Mouse (Mus musculus) kidney, postnatal 0 days (tissue): ENCODE measurements at regions not wholly inside any gene's neighbourhood (a gene's known extent, or its start where the extent isn't known, plus 50 kb on each side); places are given as distances from the start of the nearest gene placed in this dataset.

Source experiments
- ATAC-seq: fragments of 200-750 bp; cut with Nextera tagmentation; replicated peaks from 2 replicates; pipeline ENCODE4 v1.8.0; 2017; ENCODE audit warnings: low read depth, moderate number of reproducible peaks, moderate TSS enrichment, moderate library complexity; ENCODE audit not compliant: low FRiP score
- DNase-seq: peaks from one replicate; pipeline ENCODE4 v3.0.0-alpha.2; 2016; ENCODE audit warnings: low spot score
- H3K27ac ChIP-seq: fragments of 300-500 bp; sonication (generic); 2 replicates; pipeline ENCODE4 v1.5.1; 2014; ENCODE audit warnings: mild to moderate bottlenecking
- H3K27me3 ChIP-seq: fragments of 300-500 bp; sonication (generic); 2 replicates; pipeline ENCODE4 v1.6.1; 2014; ENCODE audit warnings: low read length, mixed read lengths; ENCODE audit not compliant: insufficient read depth
- H3K36me3 ChIP-seq: fragments of 300-500 bp; sonication (generic); 2 replicates; pipeline ENCODE4 v1.6.1; 2014; ENCODE audit warnings: low read length, mixed read lengths; ENCODE audit not compliant: insufficient read depth
- H3K4me1 ChIP-seq: fragments of 300-500 bp; sonication (generic); replicated peaks from 2 replicates; pipeline ENCODE4 v1.6.1; 2014; ENCODE audit warnings: antibody characterized with exemption, low read length, mixed read lengths; ENCODE audit not compliant: insufficient read depth
- H3K4me2 ChIP-seq: fragments of 300-500 bp; sonication (generic); 2 replicates; pipeline ENCODE4 v1.6.1; 2014; ENCODE audit warnings: mild to moderate bottlenecking, low read length, moderate library complexity, mixed read lengths
- H3K4me3 ChIP-seq: fragments of 300-500 bp; sonication (generic); replicated peaks from 2 replicates; pipeline ENCODE4 v1.5.1; 2014; ENCODE audit warnings: low read depth, low read length
- H3K9ac ChIP-seq: fragments of 300-500 bp; sonication (generic); 2 replicates; pipeline ENCODE4 v1.6.1; 2014; ENCODE audit warnings: low read depth, low read length
- H3K9me3 ChIP-seq: fragments of 300-500 bp; sonication (generic); replicated peaks from 2 replicates; pipeline ENCODE4 v1.6.1; 2016; ENCODE audit warnings: low read length, inconsistent platforms, mixed read lengths
- CTCF ChIP-seq: IDR thresholded peaks from 2 replicates; pipeline ENCODE4 v1.5.1; 2016; ENCODE audit warnings: antibody characterized with exemption, low read depth, mild to moderate bottlenecking, moderate library complexity
- WGBS: fragments of 180-500 bp; shearing (Covaris S2); extraction: QIAGEN DNeasy Blood & Tissue Kit; methylation state at CpG from one replicate; pipeline ENCODE4 v1.1.7; 2014; 5-methylcytosine and 5-hydroxymethylcytosine counted together

- DNase-seq (no peak), ATAC-seq (no peak)
- H3K27ac ChIP-seq, result no peak overlapping the region
- no peak for TF ChIP-seq CTCF
- no peak overlapping the region for H3K4me2 ChIP-seq
- no peaks in the 10 kb centered on the region for H3K36me3 ChIP-seq
- H3K9me3 ChIP-seq, result no peaks in the 10 kb centered on the region
- no peak overlapping the region for H3K9ac ChIP-seq
- H3K4me1 ChIP-seq, result 0 out of 2 replicates have a peak, but pooled peaks cover 5% of the 10 kb centered on the region
- H3K27me3 ChIP-seq, result no peaks in the 10 kb centered on the region
- H3K4me3 ChIP-seq, result no peak overlapping the region
Observed at GRCm38 (mm10) chr1:193571088-193571487, 201.0 kb upstream of the Camk1g start.

DNA sequence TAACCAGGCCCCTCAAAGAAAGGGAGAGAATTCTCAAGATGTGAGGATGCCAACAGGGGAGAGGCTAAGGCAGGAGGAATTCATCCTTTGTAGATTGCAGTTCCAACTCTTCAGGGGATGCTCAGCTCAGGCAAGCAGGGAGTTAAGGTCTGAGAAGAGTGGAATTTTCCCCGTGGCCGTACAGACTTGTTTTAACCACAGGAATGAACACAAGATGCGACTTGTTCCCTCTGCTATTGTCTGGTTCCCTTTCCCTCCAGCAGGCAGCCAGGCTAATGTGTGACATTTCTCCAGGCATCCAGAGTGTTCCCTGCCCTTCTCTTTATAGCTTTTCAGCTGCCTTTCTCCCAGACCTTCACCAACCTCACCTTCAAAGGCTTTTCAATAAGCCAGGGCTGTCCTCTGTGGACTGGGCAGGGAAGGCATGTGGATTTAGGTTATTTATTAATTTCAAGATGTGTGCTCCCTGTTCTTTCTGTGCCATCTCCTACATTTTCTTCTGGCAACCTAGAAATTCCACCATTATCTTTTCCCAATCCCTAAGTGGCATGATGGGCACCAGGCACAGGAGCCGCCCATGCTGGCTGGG is 198.6 kb upstream of the Camk1g start:
- no peak for TF ChIP-seq CTCF
- no peaks in the 10 kb centered on the region for H3K9me3 ChIP-seq
- no peak overlapping the region for H3K9ac ChIP-seq
- H3K27ac ChIP-seq, result no peak overlapping the region
- DNase-seq (peak; percentile 58), ATAC-seq (peak; percentile 43; the same call in 1 of the 2 replicates)
- H3K27me3 ChIP-seq, result no peaks in the 10 kb centered on the region
- H3K4me1 ChIP-seq, result 0 out of 2 replicates have a peak, but pooled peaks cover 5% of the 10 kb centered on the region
- 46% methylated on average over 4 of the region's 4 CpGs for WGBS
- H3K4me3 ChIP-seq, result no peak overlapping the region
- no peaks in the 10 kb centered on the region for H3K36me3 ChIP-seq
- H3K4me2 ChIP-seq, result no peak overlapping the region

DNA sequence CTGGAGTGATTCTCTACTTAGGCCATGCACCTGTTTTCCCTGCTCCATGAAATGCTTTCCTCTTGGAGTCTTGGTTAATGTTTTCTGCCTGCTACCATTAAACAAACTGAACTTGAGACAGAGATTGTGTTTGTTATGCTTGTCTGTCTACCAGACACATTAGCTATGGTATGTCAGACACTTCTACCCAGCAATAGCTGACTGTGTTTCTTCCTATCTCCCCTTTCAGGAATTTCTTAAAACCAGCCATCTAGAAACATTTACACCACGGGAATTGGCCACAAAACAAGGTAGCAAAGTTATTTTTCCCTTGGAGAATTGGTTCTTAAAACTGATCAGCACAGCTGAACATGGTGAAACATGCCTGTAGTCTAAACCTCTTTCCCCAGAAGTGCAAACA is 197.1 kb upstream of the Camk1g start:
- peak; percentile 21 for DNase-seq
- WGBS, result 27% methylated on average over 1 of the region's 1 CpGs
- Histone ChIP-seq H3K9ac (no peak overlapping the region), H3K4me1 (0 out of 2 replicates have a peak, but pooled peaks cover 5% of the 10 kb centered on the region), H3K9me3 (no peaks in the 10 kb centered on the region), H3K4me3 (no peak overlapping the region), H3K27ac (no peak overlapping the region), H3K4me2 (no peak overlapping the region), H3K27me3 (no peaks in the 10 kb centered on the region), H3K36me3 (no peaks in the 10 kb centered on the region)
- no peak for ATAC-seq
- no peak for TF ChIP-seq CTCF

- Histone ChIP-seq H3K4me2 (no peak overlapping the region), H3K4me1 (0 out of 2 replicates have a peak, but pooled peaks cover 5% of the 10 kb centered on the region), H3K9me3 (no peaks in the 10 kb centered on the region), H3K36me3 (no peaks in the 10 kb centered on the region), H3K4me3 (no peak overlapping the region), H3K27me3 (no peaks in the 10 kb centered on the region), H3K27ac (no peak overlapping the region), H3K9ac (no peak overlapping the region)
- DNase-seq, result no peak
- TF ChIP-seq CTCF, result no peak
- WGBS, result 39% methylated on average over 3 of the region's 3 CpGs
- ATAC-seq, result no peak
Observed at GRCm38 (mm10) chr1:193564225-193564624, 194.1 kb upstream of the Camk1g start.

DNA sequence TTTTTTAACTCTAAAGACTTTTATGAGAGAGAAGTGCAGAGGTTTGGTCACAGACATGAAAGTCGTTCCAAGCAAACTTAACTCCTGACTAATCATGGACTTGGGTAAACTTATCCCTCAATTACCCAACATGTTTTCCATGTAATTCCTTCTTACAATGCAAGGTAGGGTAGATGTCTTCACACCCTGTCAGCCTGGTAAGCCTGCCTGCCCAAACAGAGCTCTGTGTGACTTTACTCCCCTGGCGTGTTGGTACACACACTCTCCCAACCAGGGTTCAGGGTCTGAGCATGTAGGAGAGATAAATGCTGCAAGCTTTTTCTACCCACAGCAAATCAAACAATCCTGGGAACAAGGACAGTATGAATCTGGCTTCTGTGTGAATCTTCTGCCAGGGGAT is 192.1 kb upstream of the Camk1g start:
- 90% methylated on average over 2 of the region's 2 CpGs for WGBS
- H3K36me3 ChIP-seq, result no peaks in the 10 kb centered on the region
- DNase-seq (no peak), ATAC-seq (no peak)
- H3K4me1 ChIP-seq, result no peaks in the 10 kb centered on the region
- no peaks in the 10 kb centered on the region for H3K27me3 ChIP-seq
- no peaks in the 10 kb centered on the region for H3K9me3 ChIP-seq
- no peak overlapping the region for H3K27ac ChIP-seq
- no peak overlapping the region for H3K9ac ChIP-seq
- TF ChIP-seq CTCF, result no peak
- no peak overlapping the region for H3K4me2 ChIP-seq
- no peak overlapping the region for H3K4me3 ChIP-seq

GRCm38 (mm10) chr1:193558122-193558521 is 188.0 kb upstream of the Camk1g start:
- no peak for DNase-seq
- WGBS, result 16% methylated on average over 4 of the region's 4 CpGs
- Histone ChIP-seq H3K27me3 (no peaks in the 10 kb centered on the region), H3K9me3 (no peaks in the 10 kb centered on the region), H3K36me3 (no peaks in the 10 kb centered on the region), H3K27ac (no peak overlapping the region), H3K4me2 (no peak overlapping the region), H3K4me3 (no peak overlapping the region), H3K4me1 (no peaks in the 10 kb centered on the region), H3K9ac (no peak overlapping the region)
- ATAC-seq, result no peak
- TF ChIP-seq CTCF, result no peak

DNA sequence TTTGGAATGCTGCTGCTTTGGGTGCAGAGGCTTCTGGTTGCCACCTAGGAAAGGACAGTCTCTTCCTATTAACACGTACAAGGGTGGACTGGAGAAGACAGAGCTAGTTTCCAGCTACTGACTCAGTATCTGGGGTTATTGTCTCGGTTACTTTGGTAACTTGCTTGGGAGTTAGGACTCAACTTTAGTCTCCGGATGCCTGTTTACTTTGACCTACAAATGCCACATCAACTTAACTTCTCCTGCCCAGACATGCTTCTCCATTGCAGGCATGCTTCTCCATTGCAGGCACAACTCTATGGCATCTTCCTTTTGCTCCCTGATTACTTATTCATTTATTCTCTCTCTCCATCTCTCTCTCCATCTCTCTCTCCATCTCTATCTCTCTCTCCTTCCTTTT is 184.6 kb upstream of the Camk1g start:
- H3K36me3 ChIP-seq, result no peaks in the 10 kb centered on the region
- no peak for ATAC-seq
- H3K9me3 ChIP-seq, result no peaks in the 10 kb centered on the region
- no peak overlapping the region for H3K4me3 ChIP-seq
- TF ChIP-seq CTCF, result no peak
- 82% methylated on average over 3 of the region's 3 CpGs for WGBS
- DNase-seq, result no peak
- H3K4me1 ChIP-seq, result no peaks in the 10 kb centered on the region
- no peak overlapping the region for H3K9ac ChIP-seq
- H3K27ac ChIP-seq, result no peak overlapping the region
- no peaks in the 10 kb centered on the region for H3K27me3 ChIP-seq
- H3K4me2 ChIP-seq, result no peak overlapping the region
